Mouse (Mus musculus) testis, adult 2 months (tissue): ENCODE results near the gene Atp6v1g3. TPM values are rescaled to one million over a fixed set of nuclear protein-coding genes. Genes with fewer than 3 reads are reported as not detected.

Experiments
- H3K27ac ChIP-seq: fragments of 200-500 bp; 2 replicates; pipeline ENCODE4 v1.5.1; 2012; ENCODE audit warnings: low read depth, low read length; ENCODE audit not compliant: control insufficient read depth, insufficient read depth
- H3K27me3 ChIP-seq: fragments of 200-500 bp; 2 replicates; pipeline ENCODE4 v1.6.1; 2012; ENCODE audit warnings: mild to moderate bottlenecking, low read length, moderate library complexity; ENCODE audit not compliant: control insufficient read depth, insufficient read depth
- H3K36me3 ChIP-seq: fragments of 200-500 bp; 2 replicates; pipeline ENCODE4 v1.6.1; 2012; ENCODE audit warnings: mild to moderate bottlenecking, low read length; ENCODE audit not compliant: control insufficient read depth, insufficient read depth
- H3K4me1 ChIP-seq: fragments of 200-500 bp; 2 replicates; pipeline ENCODE4 v1.6.1; 2012; ENCODE audit warnings: low read length; ENCODE audit not compliant: control insufficient read depth, insufficient read depth
- H3K4me3 ChIP-seq: fragments of 200-500 bp; 2 replicates; pipeline ENCODE4 v1.5.1; 2012; ENCODE audit warnings: low read depth, mild to moderate bottlenecking, low read length, moderate library complexity, mixed read lengths; ENCODE audit not compliant: control insufficient read depth
- CTCF ChIP-seq: fragments of 200-500 bp; IDR thresholded peaks from 2 replicates; pipeline ENCODE4 v1.5.1; 2012; ENCODE audit warnings: low read depth, mild to moderate bottlenecking, inconsistent platforms, low read length, moderate library complexity; ENCODE audit not compliant: control insufficient read depth, insufficient read depth, insufficient replicate concordance
- POLR2A ChIP-seq: fragments of 200-500 bp; IDR thresholded peaks from 2 replicates; pipeline ENCODE4 v1.6.1; 2012; ENCODE audit warnings: low read depth, mild to moderate bottlenecking, inconsistent platforms, low read length, moderate library complexity; ENCODE audit not compliant: control insufficient read depth
- polyA plus RNA-seq: library from polyadenylated mRNA; depleted of rRNA; stranded (reverse); fragments of >200 nt; gene quantifications from 2 replicates; pipeline ENCODE4 v1.2.3, GENCODE M21; 2012

Atp6v1g3 gene
- polyA plus RNA-seq, 1 experiment = not detected

GRCm38 (mm10) chr1:138246438-138247164 is 26.9 kb upstream of the Atp6v1g3 start:
- TF ChIP-seq POLR2A = no peak
- TF ChIP-seq CTCF = no peak
- H3K4me1 ChIP-seq = no peaks in the 10 kb centered on the region
- H3K27ac ChIP-seq = no peak overlapping the region
- no peaks in the 10 kb centered on the region for H3K27me3 ChIP-seq
- no peak overlapping the region for H3K4me3 ChIP-seq
- H3K36me3 ChIP-seq = no peaks in the 10 kb centered on the region

DNA sequence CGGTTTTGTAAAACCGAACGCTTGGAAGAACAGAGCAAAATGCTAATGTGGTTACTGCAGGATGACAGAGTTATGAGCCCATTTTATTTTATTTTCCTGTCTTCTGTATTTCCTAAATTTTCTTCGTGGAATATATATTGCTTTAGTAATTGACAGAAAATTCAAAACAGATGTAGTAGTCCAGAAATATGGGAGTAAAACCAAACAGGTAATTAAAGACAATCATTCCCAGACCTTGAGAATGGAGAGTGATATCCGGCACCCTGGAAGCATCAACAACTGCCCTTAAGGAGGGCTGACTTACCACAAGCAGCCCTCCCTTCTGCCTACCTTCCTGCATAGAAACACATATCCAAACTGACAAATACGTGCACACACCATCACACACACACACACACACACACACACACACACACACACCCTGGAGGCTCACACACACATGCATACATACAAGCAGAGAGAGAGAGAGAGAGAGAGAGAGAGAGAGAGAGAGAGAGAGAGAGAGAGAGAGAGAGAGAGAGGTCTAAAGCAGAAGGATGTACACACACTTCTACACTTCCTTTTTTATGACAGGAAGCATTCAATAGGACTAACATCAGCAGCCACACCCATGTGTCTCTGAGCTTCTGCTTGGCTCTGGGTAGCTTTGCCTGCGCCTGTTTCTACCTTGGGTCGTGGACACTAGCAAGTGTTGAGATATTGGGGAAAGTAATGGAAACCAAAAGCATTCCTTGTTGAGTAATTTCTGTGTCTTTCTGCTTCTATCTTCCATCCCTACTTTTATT is 25.6 kb upstream of the Atp6v1g3 start:
- Histone ChIP-seq H3K27me3 (no peaks in the 10 kb centered on the region), H3K36me3 (no peaks in the 10 kb centered on the region), H3K27ac (no peak overlapping the region), H3K4me3 (no peak overlapping the region), H3K4me1 (no peaks in the 10 kb centered on the region)
- no peak for TF ChIP-seq CTCF
- TF ChIP-seq POLR2A = no peak

- Histone ChIP-seq H3K4me1 (no peaks in the 10 kb centered on the region), H3K36me3 (no peaks in the 10 kb centered on the region), H3K27ac (no peak overlapping the region), H3K4me3 (no peak overlapping the region), H3K27me3 (no peaks in the 10 kb centered on the region)
- no peak for TF ChIP-seq CTCF
These were observed 24.8 kb upstream of the Atp6v1g3 start for GRCm38 (mm10) chr1:138248770-138249169.

- Histone ChIP-seq H3K27ac (no peak overlapping the region), H3K27me3 (no peaks in the 10 kb centered on the region), H3K4me3 (no peak overlapping the region), H3K4me1 (no peaks in the 10 kb centered on the region), H3K36me3 (no peaks in the 10 kb centered on the region)
- TF ChIP-seq CTCF = no peak
- TF ChIP-seq POLR2A = no peak
These were observed 22.6 kb upstream of the Atp6v1g3 start for GRCm38 (mm10) chr1:138250951-138251350.

- no peak for TF ChIP-seq CTCF
- TF ChIP-seq POLR2A = no peak
- H3K4me3 ChIP-seq = no peak overlapping the region
- H3K27ac ChIP-seq = no peak overlapping the region
- H3K27me3 ChIP-seq = no peaks in the 10 kb centered on the region
- H3K4me1 ChIP-seq = no peaks in the 10 kb centered on the region
- no peaks in the 10 kb centered on the region for H3K36me3 ChIP-seq
These were observed 17.3 kb upstream of the Atp6v1g3 start for GRCm38 (mm10) chr1:138256172-138256789.

- Histone ChIP-seq H3K4me3 (no peak overlapping the region), H3K4me1 (no peaks in the 10 kb centered on the region), H3K27ac (no peak overlapping the region), H3K27me3 (no peaks in the 10 kb centered on the region), H3K36me3 (no peaks in the 10 kb centered on the region)
- TF ChIP-seq CTCF (no peak), POLR2A (no peak)
These were observed 14.8 kb upstream of the Atp6v1g3 start for GRCm38 (mm10) chr1:138258758-138259157.

- Histone ChIP-seq H3K4me3 (no peak overlapping the region), H3K4me1 (no peaks in the 10 kb centered on the region), H3K36me3 (no peaks in the 10 kb centered on the region), H3K27ac (no peak overlapping the region), H3K27me3 (no peaks in the 10 kb centered on the region)
- TF ChIP-seq CTCF (no peak), POLR2A (no peak)
These were observed 12.0 kb upstream of the Atp6v1g3 start for GRCm38 (mm10) chr1:138261520-138261919.
